In the genomic region with DNA sequence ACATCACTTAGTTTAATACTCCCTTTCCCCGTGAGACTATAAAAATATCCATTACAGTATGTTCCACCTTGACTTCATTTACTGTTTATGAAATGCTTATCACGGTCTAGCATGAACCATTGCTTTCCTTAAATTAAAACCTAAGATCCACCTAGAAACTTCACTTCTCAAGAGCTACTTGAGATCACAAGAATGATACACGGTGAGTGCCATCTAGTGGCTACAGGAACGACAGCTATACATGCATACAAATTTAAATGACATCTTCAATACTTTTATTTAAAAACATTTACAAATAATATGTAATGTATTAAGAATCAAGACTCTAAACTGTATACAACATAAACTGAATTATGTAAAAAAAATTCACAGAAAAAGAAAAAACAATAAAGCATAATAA, we compare ENCODE assay signal across 9 mouse cellular contexts. TPM values are rescaled to one million over a fixed set of nuclear protein-coding genes. Genes with fewer than 3 reads are reported as not detected.
A peak's percentile ranks its signal among the peaks of the same experiment; 100 is the strongest.
DNase-seq lines count a peak whose midpoint lies in the region; TF ChIP-seq lines count a peak whose summit lies in the region.
"Had no signal": no experiment of that assay in that cellular context is flagged by ENCODE, and none has a peak within 500 bp of the region (broad histone marks: within the 10 kb centered on the region; RNA-seq: fewer than 3 reads in every experiment).

No protein-coding gene starts in this region.

- H3K4me1 ChIP-seq in bone marrow, adult 2 months (ENCODE audit: control insufficient read depth, insufficient read depth, low read length) = no peaks in the 10 kb centered on the region; the same call in 1 of the 2 replicates
- H3K4me1 ChIP-seq: hindbrain, embryonic 15.5 days had no signal

- no peak overlapping the region for H3K4me3 ChIP-seq in bone marrow, adult 2 months (replicated peaks; ENCODE audit: control insufficient read depth, low read depth, low read length)
- H3K4me3 ChIP-seq: hindbrain, embryonic 15.5 days had no signal

- peak; percentile 36 to 48 for DNase-seq in cerebellum, postnatal 14 days
- DNase-seq in cerebellum, adult 9-11 months = no peak
- DNase-seq in left cerebral cortex, postnatal 4 days = peak; percentile 4
- no peak for DNase-seq in left cerebral cortex, adult 18-20 months (ENCODE audit: low spot score in 2 of 2)
- peak; percentile 78 for DNase-seq in lung, postnatal 36 days
- DNase-seq in testis, postnatal 10 days (ENCODE audit: low spot score) = no peak
- no peak for DNase-seq in gastrocnemius, postnatal 25 days

- H3K27ac ChIP-seq in bone marrow, adult 2 months (ENCODE audit: control insufficient read depth, insufficient read depth, low read depth, low read length, poor library complexity) = no peak overlapping the region
- H3K27ac ChIP-seq: hindbrain, embryonic 15.5 days had no signal

- 12% methylated on average over 4 of the region's 4 CpGs for WGBS in bone marrow, adult 2 months

- TF ChIP-seq CTCF in bone marrow, adult 2 months (IDR thresholded peaks at IDR 0.05; ENCODE audit: control insufficient read depth, insufficient read depth, low read length) = 0 out of 2 replicates have a peak, but pooled peaks have one; percentile 9

- TF ChIP-seq POLR2A in bone marrow, adult 2 months (IDR thresholded peaks at IDR 0.05; ENCODE audit: borderline replicate concordance, control insufficient read depth, low read depth, low read length) = no peak

- intact Hi-C loops in left cerebral cortex, postnatal 4 days (cut with DNase I) = loop anchor here (5.0 kb wide), 1 partner anchor 66 kb away; no protein-coding TSS in a partner anchor

RNA-seq across cellular contexts. Expression of a gene that starts 12.7 kb away (rescaled TPM):
- total RNA-seq in left cerebral cortex, postnatal 4 days (2021) = 10 to 100 TPM; 27.2 to 28.5 TPM
- total RNA-seq in left cerebral cortex, adult 18-20 months (2021) = 10 to 100 TPM; 19.3 to 20.0 TPM
- polyA plus RNA-seq in bone marrow, adult 2 months (2011; ENCODE audit: insufficient read depth, insufficient read length, low replicate concordance, missing spikeins) = 13.9 and 17.8 TPM in 2 replicates
- 1 to 10 TPM; 6.2 to 6.3 TPM for total RNA-seq in gastrocnemius, postnatal 25 days (2021)

RNA-seq across cellular contexts. Expression of a gene that starts 43.6 kb away (rescaled TPM):
- 10 to 100 TPM; 28.0 to 28.2 TPM for total RNA-seq in left cerebral cortex, postnatal 4 days (2021)
- 10 to 100 TPM; 49.0 to 52.1 TPM for total RNA-seq in left cerebral cortex, adult 18-20 months (2021)
- polyA plus RNA-seq in bone marrow, adult 2 months (2011; ENCODE audit: insufficient read depth, insufficient read length, low replicate concordance, missing spikeins) = 12.5 and 16.7 TPM in 2 replicates
- 10 to 100 TPM; 14.9 to 16.2 TPM for total RNA-seq in gastrocnemius, postnatal 25 days (2021)

RNA-seq across cellular contexts. Expression of a gene that starts 44.4 kb away (rescaled TPM):
- 1 to 10 TPM; 1.1 to 1.5 TPM for total RNA-seq in left cerebral cortex, postnatal 4 days (2021)
- total RNA-seq in left cerebral cortex, adult 18-20 months (2021) = 1 to 10 TPM in 1 of 2 experiments, under 1 TPM in 1; 0.77 to 1.8 TPM
- 14.8 and 39.7 TPM in 2 replicates for polyA plus RNA-seq in bone marrow, adult 2 months (2011; ENCODE audit: insufficient read depth, insufficient read length, low replicate concordance, missing spikeins)
- total RNA-seq in gastrocnemius, postnatal 25 days (2021) = 1 to 10 TPM in 1 of 2 experiments, under 1 TPM in 1; 0.13 to 1.3 TPM

Comparison
In these comparisons a context has a peak if more than half of its experiments do, and no peak if none do; other contexts are left out.
1. DNase-seq: peak in cerebellum, postnatal 14 days (2 of 2), left cerebral cortex, postnatal 4 days (single experiment) and lung, postnatal 36 days (single experiment); none in cerebellum, adult 9-11 months (single experiment), left cerebral cortex, adult 18-20 months (0 of 2), testis, postnatal 10 days (single experiment) and gastrocnemius, postnatal 25 days (single experiment).